Mouse (Mus musculus): ENCODE results near the gene Fam234b. TPM values are rescaled to one million over a fixed set of nuclear protein-coding genes. Genes with fewer than 3 reads are reported as not detected.

The Fam234b gene
- total RNA-seq (2014; fragmentation: Nextera tagmentation) (1.7 and 4.4 TPM in 2 replicates), total RNA-seq (2017) (2.3 and 2.5 TPM in 2 replicates)

DNA sequence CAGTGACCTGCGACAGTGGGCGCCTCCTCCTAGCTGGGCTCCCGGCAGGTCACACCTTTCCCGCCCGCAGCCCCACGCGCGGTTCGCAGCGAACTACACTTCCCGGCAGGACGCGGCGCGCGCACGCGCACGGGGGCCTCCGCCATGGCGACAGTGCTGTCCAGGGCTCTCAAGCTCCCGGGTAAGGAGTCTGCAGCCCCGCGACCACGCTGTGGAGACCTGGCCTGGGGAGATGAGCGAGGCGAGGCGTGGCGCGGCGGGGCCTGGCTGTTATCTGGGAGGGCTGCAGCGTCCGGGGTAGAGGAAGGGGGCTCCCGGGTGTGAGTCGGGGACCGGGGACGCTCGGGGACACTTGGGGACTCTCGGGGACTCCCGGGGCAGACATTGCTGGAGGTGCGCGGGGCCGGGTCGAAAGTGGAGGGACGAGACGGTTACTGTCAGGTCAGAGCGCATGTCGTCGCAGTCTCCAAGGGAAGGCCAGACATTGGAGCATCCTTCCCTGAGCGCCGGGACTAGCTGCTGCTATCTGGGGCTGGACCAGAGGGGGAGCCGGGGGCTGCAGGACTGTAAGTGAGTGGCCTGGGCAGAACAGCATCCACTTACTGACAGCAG lies at the start of gene Fam234b, which contains the start of gene Hebp1:
Fam234b (plus strand) TSS at position 57 of the 612 bp plus-strand sequence.
Hebp1 (minus strand) TSS at position 102 of the 612 bp plus-strand sequence.
- ATAC-seq (replicated peaks; ENCODE audit: poor library complexity, severe bottlenecking) = peak; percentile 79

DNA sequence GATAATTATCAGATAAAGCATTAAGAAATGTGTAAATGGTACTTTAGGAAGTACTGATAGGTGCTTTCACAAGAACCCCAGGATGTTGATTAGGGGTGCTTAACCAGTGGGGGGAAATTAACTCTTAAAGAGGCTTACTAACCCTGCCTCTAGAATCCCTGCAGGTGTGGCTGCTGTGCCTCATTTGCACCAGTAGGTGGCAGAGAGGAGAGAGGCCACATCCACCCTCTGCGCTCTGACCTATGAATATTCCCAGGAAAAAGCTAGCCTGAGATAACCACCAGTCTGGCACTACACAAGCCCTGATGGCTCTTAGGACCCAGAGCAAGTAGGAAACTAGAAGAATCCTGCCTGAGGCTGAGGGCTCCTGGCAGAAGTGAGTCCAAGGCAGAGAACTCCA lies 49.3 kb upstream of the Fam234b start:
- peak; percentile 50; the same call in 1 of the 2 replicates for ATAC-seq (replicated peaks; ENCODE audit: poor library complexity, severe bottlenecking)

DNA sequence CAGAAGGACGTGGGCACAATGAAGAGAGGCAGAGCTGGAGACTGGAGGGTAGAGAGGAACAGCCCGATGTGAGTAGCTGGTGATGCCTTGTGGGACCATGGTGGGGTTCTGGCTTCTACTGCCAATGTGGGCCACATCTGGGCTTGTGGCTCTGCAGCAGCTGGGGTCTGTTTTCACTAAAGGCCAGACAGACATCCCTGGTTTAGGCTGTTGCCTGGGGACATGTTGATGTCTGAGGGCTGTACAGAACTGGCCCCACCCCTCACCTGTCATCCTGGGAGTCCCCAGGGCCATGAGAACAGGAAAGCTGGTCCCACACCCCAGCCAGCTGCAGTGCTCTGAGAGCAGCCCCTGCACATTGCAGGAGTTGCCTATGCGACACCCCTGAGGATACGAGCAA lies 48.6 kb upstream of the Fam234b start:
- ATAC-seq (replicated peaks; ENCODE audit: poor library complexity, severe bottlenecking) = no peak

DNA sequence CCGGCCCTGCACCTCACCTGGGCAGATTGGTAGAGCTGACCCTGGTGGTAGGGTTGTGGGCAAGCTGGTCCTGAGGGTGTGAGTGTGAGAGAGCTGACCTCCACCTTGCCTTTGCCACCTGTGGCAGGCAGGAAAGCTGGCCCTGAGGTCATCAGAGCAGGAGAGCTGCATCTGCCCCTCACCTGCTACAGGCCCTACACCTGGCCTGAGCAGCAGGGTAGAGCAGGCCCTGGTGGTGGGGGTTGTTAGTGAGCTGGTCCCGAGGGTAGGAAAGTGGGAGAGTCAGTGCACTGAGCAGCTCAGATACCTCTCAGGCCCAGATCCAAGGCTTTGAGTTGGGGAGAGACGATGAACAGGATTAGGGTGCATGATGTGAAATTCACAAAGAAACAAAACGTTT lies 48.1 kb upstream of the Fam234b start:
- ATAC-seq (replicated peaks; ENCODE audit: poor library complexity, severe bottlenecking) = no peak

DNA sequence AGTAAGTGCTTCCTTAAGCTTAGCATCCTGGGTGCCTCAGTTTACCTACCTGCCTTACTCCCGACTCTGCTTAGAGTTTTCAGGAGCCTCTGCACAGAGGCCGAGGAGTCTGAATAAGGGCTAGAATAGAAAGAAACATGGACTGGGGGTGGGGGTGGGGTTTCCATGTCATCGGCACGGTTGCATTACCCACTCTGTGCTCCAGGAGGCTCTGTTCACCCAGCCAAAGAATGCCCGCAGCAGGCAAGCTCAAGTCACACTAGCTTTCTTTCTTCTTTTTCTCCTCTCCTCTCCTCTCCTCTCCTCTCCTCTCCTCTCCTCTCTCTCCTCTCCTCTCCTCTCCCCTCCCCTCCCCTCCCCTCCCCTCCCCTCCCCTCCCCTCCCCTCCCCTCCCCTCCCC lies 47.5 kb upstream of the Fam234b start:
- ATAC-seq (replicated peaks; ENCODE audit: poor library complexity, severe bottlenecking) = peak; percentile 82

DNA sequence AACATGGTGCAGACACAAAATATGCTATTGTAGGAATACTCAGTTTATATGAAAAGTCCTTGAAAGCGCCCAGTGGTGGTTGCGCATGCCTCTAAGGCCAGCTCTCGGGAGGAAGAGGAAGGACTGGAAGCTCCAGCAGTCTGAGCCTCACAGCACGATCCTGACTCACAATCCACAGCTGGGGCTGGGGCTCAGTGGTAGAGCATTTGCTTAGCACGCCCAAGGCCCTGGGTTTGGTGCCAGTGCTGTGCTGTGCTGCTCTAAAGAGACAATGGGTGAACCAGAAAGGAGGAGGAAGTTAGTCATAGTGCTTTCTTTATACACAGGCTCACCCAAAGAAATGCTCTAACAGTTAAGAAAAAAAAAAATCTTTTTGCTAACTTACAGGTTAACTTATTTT lies 44.1 kb upstream of the Fam234b start:
- no peak for ATAC-seq (replicated peaks; ENCODE audit: poor library complexity, severe bottlenecking)

DNA sequence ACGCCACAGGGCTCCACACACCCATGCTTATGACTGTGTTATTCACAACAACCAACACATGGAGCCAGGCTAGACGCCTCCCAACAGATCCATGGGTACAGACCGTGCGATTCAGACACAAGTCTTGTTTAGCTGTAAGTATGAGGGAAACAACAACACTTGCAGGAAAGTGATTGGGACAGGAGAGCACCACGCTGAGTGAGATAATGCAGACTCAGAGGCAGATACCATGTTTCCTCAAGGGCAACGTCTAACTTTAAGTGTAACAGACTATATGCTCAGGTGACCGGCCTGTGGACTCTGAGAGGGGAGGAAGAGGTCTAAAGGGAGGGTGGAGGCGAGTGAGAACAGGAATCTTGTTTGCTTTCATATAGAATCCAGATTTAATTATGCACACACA lies 41.2 kb upstream of the Fam234b start:
- no peak for ATAC-seq (replicated peaks; ENCODE audit: poor library complexity, severe bottlenecking)

DNA sequence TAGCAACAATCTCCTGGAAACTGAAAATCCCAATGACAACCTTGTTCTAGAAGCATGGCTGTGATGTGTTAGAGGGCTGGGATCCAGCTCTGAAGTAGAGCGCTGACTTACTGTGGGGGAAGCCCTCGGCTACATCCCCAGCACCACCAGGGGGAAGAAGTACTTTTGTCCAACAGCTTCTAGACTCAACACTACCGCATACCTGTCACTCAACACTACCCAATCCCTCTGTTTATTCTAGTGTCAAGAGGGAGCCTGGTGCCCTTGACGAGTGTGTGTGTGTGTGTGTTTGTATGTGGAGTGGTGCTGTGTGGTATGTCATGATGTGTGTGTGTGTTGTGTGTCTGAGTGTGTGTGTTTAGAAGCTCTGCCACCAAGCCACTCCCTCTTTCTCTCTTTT lies 40.3 kb upstream of the Fam234b start:
- no peak for ATAC-seq (replicated peaks; ENCODE audit: poor library complexity, severe bottlenecking)

DNA sequence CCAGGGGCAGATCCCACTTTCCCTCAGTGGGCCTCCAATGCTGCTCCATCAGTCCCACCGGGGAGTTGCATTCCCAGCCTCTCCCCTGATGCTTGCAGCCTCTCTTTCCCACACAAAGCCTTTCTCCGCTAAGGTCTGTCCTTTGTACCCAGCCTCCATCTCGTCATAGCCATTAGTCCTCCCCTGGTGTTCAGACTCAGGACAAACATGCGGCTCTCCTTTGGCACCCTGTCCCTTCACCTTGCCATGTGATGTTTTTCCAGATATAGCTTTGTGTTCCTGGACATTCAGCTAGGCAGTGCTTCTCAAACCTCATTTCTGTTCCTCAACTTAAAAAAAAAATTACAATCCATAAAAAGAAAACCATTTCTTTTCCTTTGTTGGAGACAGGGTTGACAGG lies 39.3 kb upstream of the Fam234b start:
- ATAC-seq (replicated peaks; ENCODE audit: poor library complexity, severe bottlenecking) = no peak

DNA sequence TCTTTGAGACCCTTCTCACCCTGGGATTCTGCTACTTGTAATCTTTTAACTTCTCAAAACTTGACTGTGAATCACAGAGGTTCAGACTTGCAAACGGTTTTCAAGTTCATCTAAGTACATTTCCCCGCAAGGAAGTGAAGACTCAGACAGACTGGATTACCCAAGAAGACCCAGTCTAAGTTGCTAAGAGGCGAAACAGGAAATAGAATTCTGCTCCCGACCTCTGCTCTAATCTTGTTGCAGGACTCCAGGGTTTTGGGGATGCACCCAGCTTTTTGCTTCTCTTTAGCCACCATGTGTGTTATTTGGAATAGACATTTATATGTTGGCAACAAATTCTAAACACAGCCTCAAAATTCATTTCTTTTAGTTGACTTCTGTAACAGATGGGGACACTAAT lies 36.4 kb upstream of the Fam234b start:
- ATAC-seq (replicated peaks; ENCODE audit: poor library complexity, severe bottlenecking) = peak; percentile 85

DNA sequence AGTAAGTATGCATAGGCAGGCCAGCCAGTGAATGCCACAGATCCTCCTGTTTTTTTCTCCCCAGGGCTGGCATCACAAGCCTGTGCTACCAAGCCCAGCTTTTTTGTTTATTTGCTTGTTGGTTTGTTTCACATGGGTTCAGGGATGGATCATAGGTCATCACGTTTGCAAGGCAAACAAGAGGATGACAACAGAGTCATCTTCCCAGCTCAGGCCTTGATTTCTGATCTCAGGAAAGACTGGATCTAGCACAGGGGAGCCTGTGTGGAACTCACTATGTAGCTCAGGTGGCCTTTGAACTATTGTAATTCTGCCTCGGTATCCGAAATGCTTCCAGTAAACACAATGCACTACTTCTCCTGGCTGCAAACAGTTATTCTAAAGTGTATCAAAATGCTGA lies 35.5 kb upstream of the Fam234b start:
- ATAC-seq (replicated peaks; ENCODE audit: poor library complexity, severe bottlenecking) = no peak

DNA sequence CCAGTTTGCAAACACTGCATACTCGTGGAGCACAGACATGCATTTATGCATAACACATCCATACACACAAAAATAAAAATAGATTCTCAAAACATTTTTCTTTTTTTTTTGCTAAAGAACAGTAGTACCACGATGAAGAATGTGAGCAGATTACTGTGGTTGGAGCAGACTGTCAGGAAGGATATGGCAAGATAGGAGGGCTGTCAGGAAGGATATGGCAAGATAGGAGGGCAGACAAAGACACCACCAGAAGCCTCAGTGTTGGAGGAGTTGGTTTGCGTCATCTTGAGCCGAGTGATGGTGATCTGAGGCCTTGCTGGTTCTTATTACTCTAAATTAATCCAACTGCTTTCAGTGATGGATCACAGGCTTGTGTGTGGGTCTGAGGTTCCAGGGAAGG lies 34.9 kb upstream of the Fam234b start:
- ATAC-seq (replicated peaks; ENCODE audit: poor library complexity, severe bottlenecking) = no peak

DNA sequence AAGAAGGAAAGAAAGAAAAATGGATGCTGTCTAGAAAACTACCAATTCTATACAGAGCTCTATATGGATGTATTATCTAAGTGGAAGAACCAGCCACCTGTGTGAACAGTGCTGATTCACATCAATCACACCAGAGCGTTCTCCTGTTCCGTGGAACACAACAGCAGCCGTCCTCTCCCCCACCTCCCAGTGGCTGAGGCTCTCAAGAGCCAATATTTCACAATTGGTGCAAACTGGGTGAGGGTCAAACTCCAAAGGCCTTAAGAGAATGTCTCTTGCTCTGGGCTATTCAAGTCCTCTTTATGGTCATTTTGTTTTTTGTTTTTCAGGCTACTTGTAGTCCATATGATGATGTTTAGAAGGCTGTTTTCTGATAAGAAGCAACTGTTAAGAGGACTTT lies 32.6 kb upstream of the Fam234b start:
- no peak for ATAC-seq (replicated peaks; ENCODE audit: poor library complexity, severe bottlenecking)

DNA sequence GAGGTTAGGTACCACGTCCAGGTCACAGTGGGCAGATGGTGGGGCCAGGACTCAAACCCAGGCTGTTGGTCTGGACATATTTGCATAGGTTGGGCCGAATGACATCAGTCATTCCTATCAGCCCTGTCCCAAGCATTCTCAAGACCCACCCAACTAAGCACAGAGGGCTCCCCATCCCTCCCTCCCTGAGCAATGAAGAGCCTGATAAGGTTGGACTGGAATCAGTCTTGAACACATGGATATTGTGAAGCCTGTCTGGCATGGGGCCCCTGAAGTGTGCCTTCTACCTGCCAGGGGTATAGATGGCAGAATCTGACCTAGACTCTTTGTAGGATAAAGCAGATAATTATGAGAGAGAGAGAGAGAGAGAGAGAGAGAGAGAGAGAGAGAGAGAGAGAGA lies 32.1 kb upstream of the Fam234b start:
- ATAC-seq (replicated peaks; ENCODE audit: poor library complexity, severe bottlenecking) = no peak

DNA sequence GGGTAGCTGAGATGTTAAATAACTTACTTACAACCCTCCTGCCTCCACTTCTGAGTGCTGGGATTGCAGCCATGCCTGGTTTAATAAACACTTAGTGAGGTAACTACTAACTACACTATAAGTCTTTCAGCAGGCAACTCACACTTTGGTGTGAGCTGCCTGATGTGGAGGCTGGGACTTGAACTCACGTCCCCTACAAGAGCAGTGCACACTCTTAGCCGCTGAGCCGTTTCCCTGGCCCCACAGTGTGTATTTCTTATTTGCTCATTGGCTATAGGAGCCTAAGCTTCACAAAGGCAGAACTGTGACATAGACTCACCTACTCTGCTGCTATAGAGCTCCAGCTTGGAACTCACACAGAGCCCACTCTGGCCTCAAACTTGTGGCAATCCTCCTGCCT lies 31.5 kb upstream of the Fam234b start:
- ATAC-seq (replicated peaks; ENCODE audit: poor library complexity, severe bottlenecking) = no peak

DNA sequence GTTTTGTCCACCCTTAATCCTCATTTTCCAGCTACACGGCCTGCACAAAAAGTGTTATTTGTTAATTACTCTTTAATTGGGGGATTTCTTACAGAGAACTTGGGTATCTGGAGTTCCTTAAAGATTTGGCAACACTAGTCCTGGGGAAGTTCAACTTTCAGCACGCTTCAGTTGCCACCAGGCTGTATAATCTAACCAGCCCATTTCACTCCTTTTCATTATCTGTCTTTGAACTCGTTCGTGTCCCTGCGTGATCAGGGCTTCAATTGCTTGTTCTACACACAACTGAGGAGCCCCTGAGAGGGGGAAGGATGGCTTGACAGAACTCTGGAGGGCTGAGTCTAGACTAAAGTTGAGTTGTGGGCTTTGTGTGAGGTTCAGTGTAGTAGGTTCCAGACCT lies 31.1 kb upstream of the Fam234b start:
- ATAC-seq (replicated peaks; ENCODE audit: poor library complexity, severe bottlenecking) = no peak

DNA sequence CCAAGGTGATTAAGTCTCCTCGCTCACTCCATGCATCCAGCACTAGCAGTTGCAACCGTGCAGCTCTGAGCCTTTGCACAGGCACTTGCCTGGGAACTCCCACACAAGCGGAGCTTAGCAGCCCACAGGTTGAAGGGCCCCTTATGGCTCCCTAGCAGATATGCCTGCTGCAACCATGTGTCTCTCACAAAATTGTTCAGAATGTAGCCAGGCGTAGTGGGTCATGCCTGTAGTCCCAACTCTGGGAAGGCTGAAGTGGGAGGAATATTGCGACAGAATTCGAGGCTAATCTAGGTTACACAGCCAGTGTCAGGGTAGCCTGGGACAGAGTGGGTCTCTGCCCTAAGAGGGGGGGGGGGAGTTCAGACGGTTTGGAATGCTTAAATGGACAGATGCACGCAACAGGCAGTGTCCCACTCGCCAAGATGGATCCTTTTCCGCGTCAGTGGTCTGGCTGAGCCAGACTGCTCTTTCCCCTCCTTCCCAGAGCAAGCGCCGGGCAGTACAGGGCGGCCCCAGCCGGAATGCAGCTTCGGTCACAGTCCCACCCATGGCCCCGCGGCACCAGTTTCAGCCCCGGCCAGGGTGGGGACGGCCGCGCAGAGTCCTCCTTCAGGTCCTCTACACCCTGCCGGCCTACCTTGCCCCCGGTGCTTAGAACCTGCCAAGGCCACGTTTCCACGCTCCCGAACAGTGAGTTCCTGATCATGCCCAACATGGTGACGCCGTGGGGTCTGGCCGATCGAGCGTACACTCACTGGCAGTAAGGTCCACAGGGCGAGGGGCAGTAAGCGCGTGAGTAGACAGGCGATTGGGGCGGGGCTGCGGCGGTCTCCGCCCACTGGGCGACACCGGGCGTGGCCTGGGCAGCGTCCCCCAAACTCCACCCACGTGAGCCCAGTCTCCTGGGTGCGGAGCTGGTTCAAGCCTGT lies 30.1 kb upstream of the Fam234b start:
- peak; percentile 89 for ATAC-seq (replicated peaks; ENCODE audit: poor library complexity, severe bottlenecking)

DNA sequence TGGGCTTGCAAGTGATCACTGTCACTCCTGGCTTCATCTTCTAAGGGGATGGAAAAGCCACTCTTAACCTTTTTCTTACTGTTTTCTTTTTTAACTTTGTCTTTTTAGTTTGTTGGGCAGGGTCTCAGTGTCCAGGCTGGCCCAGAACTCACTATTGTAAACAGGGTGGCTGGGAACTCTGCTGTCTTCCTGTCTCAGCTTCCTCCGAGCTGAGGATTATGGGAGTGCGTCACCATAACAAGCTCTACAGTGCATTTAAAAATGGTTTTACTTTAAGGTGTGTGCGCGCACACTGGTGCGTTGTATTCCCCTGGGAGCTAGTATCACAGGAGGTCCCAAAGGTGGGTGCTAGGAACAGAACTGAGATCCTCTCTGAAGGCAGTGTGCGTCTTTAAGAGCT lies 29.3 kb upstream of the Fam234b start:
- ATAC-seq (replicated peaks; ENCODE audit: poor library complexity, severe bottlenecking) = no peak

DNA sequence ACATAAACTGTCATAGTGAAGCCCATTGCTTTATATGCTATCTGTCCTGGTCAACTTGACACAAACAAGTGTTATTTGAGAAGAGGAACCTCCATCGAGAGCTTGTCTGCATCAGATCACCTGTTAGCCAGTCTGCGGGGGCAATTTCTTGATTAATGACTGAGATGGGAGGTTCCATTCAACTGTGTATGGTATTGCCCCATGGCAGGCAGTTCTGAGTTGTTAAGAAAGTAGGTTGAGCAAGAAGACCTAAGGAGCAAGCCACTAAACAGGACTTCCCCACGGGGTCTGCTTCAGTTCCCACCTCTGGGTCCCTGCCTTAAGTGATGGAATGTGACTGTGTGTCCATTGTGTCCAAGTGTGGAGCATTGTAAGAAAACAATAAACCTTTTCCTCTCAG lies 28.5 kb upstream of the Fam234b start:
- peak; percentile 63 for ATAC-seq (replicated peaks; ENCODE audit: poor library complexity, severe bottlenecking)

DNA sequence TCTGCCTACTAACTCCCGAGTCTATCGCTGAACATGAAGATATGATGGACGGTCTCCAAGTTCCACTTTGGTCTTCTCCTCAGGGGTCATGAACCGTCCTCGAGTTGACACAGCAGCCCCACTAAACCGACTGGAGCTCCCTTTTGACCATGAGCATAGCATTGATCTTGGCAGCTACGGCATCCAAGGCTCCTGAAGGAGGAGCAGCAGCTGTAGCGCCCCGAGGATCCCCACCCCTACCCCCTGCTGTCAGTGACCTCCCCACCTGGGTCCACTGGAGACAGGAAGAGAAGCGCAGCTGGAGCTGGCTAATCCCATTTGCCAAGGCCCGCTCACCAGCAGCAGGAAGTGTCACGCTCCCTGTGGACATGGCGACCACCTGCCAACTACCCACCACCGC lies 26.0 kb upstream of the Fam234b start:
- ATAC-seq (replicated peaks; ENCODE audit: poor library complexity, severe bottlenecking) = no peak

DNA sequence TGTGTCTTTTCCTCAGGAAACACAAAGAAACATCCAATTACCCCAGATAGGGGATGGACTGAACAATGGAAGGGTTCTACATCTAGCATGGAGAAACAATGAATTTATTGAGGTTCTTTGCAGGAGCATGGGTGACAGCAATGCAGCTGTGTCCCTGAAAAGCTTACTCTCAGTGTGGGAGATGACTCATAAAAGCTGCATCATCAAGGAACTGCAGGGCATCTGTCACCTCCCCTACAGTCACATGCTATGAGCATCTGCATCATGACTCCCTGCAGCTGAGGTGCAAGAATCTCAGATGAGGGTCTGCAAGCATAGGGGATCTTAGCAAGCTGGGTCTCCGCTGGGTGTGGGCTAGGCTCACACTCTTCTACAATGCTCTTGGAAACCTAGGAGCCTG lies 22.8 kb upstream of the Fam234b start:
- no peak for ATAC-seq (replicated peaks; ENCODE audit: poor library complexity, severe bottlenecking)

DNA sequence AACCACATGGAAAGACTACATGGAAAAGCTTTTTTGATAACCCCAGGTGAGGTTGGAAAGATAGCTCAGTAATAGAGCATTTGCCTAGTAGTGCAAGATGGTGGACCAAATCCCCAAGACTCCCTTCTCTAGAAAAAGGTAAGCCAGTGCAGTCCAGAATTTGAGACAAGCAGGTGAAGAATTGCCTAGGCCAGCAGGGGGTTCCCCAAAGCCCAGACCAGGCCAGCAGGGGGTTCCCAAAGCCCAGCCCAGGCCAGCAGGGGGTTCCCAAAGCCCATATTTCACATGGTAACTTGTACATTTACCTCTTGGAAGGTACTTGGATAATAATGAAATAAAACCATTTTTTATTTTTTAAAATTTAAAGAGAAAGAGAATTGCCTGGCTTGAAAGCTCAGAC lies 20.5 kb upstream of the Fam234b start:
- no peak for ATAC-seq (replicated peaks; ENCODE audit: poor library complexity, severe bottlenecking)

Data from granulocyte monocyte progenitor cell, adult 5-6 weeks (primary cell).